Mouse (Mus musculus) lung, embryonic 16.5 days (tissue): Measurements from ENCODE around the gene Wwp2. TPM values are rescaled to one million over a fixed set of nuclear protein-coding genes. Genes with fewer than 3 reads are reported as not detected.

Experiments used
- ATAC-seq: fragments of 200-750 bp; cut with Nextera tagmentation; 2 replicates; pipeline ENCODE4 v1.8.0; 2017; ENCODE audit warnings: low read depth, mild to moderate bottlenecking, moderate library complexity
- H3K27ac ChIP-seq: fragments of 300-500 bp; sonication (generic); 2 replicates; pipeline ENCODE4 v1.5.1; 2014; ENCODE audit warnings: mild to moderate bottlenecking, control low read depth, low read length
- H3K27me3 ChIP-seq: fragments of 300-500 bp; sonication (generic); 2 replicates; pipeline ENCODE4 v1.6.1; 2014; ENCODE audit warnings: low read depth, low read length, mixed read lengths; ENCODE audit not compliant: control insufficient read depth, insufficient read depth
- H3K36me3 ChIP-seq: fragments of 300-500 bp; sonication (generic); 2 replicates; pipeline ENCODE4 v1.6.1; 2014; ENCODE audit warnings: low read length; ENCODE audit not compliant: control insufficient read depth, insufficient read depth
- H3K4me1 ChIP-seq: fragments of 300-500 bp; sonication (generic); replicated peaks from 2 replicates; pipeline ENCODE4 v1.6.1; 2014; ENCODE audit warnings: low read length, mixed read lengths; ENCODE audit not compliant: control insufficient read depth, insufficient read depth
- H3K4me2 ChIP-seq: fragments of 300-500 bp; sonication (generic); 2 replicates; pipeline ENCODE4 v1.6.1; 2014; ENCODE audit warnings: low read depth, low read length, control low read depth
- H3K4me3 ChIP-seq: fragments of 300-500 bp; sonication (generic); 2 replicates; pipeline ENCODE4 v1.5.1; 2014; ENCODE audit warnings: mild to moderate bottlenecking, low read length, control low read depth
- H3K9ac ChIP-seq: fragments of 300-500 bp; sonication (generic); 2 replicates; pipeline ENCODE4 v1.6.1; 2014; ENCODE audit warnings: low read length, control low read depth
- H3K9me3 ChIP-seq: fragments of 300-500 bp; sonication (generic); 2 replicates; pipeline ENCODE4 v1.6.1; 2016; ENCODE audit warnings: low read length; ENCODE audit not compliant: control insufficient read depth
- WGBS: fragments of 180-500 bp; shearing (Covaris S2); extraction: QIAGEN DNeasy Blood & Tissue Kit; methylation state at CpG from one replicate; pipeline ENCODE4 v1.1.7; 2014; 5-methylcytosine and 5-hydroxymethylcytosine counted together
- microRNA counts: library from miRNA; unstranded; fragments of <30 nt; microRNA quantifications from one replicate; lab custom pipeline; 2016
- microRNA-seq: library from miRNA; unstranded; fragments of <30 nt; microRNA quantifications from one replicate; pipeline ENCODE4, GENCODE M21; 2016
- polyA plus RNA-seq: library from polyadenylated mRNA; unstranded; fragments of >200 nt; fragmentation: Nextera tagmentation; extraction: Ambion mirVana; gene quantifications from 2 replicates; pipeline ENCODE4 v1.2.1, GENCODE M21; 2015

Gene Wwp2
- polyA plus RNA-seq, 1 experiment from 2014 or later: 60.5 TPM

DNA sequence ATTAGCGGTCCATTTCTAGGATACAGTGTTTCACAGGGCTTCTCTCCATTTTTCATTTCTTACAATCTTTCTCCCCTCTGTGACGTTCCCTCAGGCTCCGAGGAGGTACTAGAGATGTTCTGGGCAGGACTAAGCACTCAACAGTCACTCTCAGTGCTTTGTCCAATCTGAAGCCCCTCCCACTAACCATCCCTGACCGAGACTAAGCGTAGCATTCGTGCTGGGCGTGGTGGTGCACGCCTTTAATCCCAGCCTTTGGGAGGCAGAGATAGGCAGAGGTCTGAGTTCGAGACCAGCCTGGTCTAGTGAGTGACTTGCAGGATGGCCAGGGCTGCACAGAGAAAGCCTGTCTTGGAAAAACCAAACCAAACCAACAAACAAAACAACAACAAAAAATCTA lies 163.5 kb downstream of the Wwp2 start:
- Histone ChIP-seq H3K9me3 (no peaks in the 10 kb centered on the region), H3K4me2 (no peak overlapping the region), H3K36me3 (no peaks in the 10 kb centered on the region), H3K4me1 (no peaks in the 10 kb centered on the region), H3K9ac (no peak overlapping the region), H3K4me3 (no peak overlapping the region), H3K27me3 (peaks cover 2% of the 10 kb centered on the region; the same call in 1 of the 2 replicates), H3K27ac (no peak overlapping the region)
- WGBS: 79% methylated on average over 9 of the region's 9 CpGs
- no peak for ATAC-seq

DNA sequence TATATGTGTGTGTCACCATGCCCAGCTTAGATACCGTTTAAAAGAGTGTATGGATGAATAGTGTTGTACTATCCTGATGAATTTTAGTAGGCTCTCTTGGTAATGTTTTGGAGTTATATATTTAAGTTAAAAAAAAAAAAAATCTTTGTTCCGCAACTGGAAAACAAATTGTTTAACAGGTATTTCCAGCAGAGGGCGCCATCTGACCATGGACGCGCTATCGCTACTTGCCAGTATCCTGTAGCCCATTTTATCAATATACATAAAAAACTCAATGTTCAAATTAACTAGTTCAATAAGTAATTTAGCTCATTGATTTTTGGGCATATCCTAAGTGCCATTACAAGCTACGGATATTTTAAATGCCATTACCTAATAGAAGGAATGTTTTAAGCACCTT lies 166.9 kb downstream of the Wwp2 start:
- no peak for ATAC-seq
- Histone ChIP-seq H3K9ac (no peak overlapping the region), H3K4me3 (no peak overlapping the region), H3K36me3 (no peaks in the 10 kb centered on the region), H3K27ac (no peak overlapping the region), H3K9me3 (no peaks in the 10 kb centered on the region), H3K27me3 (peaks cover 2% of the 10 kb centered on the region; the same call in 1 of the 2 replicates), H3K4me1 (no peaks in the 10 kb centered on the region), H3K4me2 (no peak overlapping the region)
- 4% methylated on average over 7 of the region's 7 CpGs for WGBS

MicroRNAs within 50 kb of the gene (microRNA counts, 519-probe panel; counts per million panel counts)
- 4,036 counts per million, percentile 81 among the panel's probes with 10 or more counts for microRNA mmu-miR-140 (lab: Ali Mortazavi, UCI)

Small RNA genes lying within 50 kb of the gene (microRNA-seq; reads per million reads assigned to microRNA genes)
- 5,985 reads per million, percentile 91 among the genes with 10 or more reads in this experiment for gene Mir140

Other genes starting within 250 kb of the Wwp2 start
- 11.1 and 13.3 TPM in 2 replicates for gene Nfat5, start 142.9 kb upstream of the Wwp2 start, polyA plus RNA-seq
- 14.5 and 15.3 TPM in 2 replicates for gene Nqo1, start 33.2 kb upstream of the Wwp2 start, polyA plus RNA-seq
- gene Nob1, start 11.3 kb upstream of the Wwp2 start, polyA plus RNA-seq: 71.6 and 72.9 TPM in 2 replicates
- gene Psmd7, start 152.1 kb downstream of the Wwp2 start, polyA plus RNA-seq: 232 TPM in 2 replicates